Mouse (Mus musculus) spleen, adult 2 months (tissue): ENCODE results near the gene Hoxb8.

Source experiments
- CTCF ChIP-seq: fragments of 200-500 bp; IDR thresholded peaks from 2 replicates; pipeline ENCODE4 v1.5.1; 2011; ENCODE audit warnings: mild to moderate bottlenecking, inconsistent platforms; ENCODE audit not compliant: insufficient read depth, insufficient read length, insufficient replicate concordance; ENCODE audit errors: extremely low read depth
- POLR2A ChIP-seq: fragments of 200-500 bp; IDR thresholded peaks from 2 replicates; pipeline ENCODE4 v1.6.1; 2011; ENCODE audit warnings: low read depth, low read length, inconsistent platforms

DNA sequence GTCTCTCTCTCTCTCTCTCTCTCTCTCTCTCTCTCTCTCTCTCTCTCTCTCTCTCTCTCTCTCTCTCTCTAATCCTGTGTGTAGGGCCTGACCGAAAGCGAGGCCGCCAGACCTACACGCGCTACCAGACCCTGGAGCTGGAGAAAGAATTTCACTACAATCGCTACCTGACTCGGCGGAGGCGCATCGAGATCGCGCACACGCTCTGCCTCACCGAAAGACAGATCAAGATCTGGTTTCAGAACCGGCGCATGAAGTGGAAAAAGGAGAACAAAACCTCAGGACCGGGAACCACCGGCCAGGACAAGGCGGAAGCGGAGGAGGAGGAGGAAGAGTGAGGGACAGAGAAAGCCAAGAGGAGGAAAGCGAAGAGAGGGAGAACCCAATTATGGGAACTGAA, 7.6 kb downstream of the Hoxb8 start:
- TF ChIP-seq CTCF (no peak), POLR2A (no peak)
